Mouse (Mus musculus) Muller cell, postnatal 12 days (primary cell): ENCODE measurements around the gene Plpp2.

Experiments used
- DNase-seq: peaks from one replicate; pipeline ENCODE4 v3.0.0-alpha.2; 2015; ENCODE audit errors: inconsistent ontology term

Gene Plpp2

DNA sequence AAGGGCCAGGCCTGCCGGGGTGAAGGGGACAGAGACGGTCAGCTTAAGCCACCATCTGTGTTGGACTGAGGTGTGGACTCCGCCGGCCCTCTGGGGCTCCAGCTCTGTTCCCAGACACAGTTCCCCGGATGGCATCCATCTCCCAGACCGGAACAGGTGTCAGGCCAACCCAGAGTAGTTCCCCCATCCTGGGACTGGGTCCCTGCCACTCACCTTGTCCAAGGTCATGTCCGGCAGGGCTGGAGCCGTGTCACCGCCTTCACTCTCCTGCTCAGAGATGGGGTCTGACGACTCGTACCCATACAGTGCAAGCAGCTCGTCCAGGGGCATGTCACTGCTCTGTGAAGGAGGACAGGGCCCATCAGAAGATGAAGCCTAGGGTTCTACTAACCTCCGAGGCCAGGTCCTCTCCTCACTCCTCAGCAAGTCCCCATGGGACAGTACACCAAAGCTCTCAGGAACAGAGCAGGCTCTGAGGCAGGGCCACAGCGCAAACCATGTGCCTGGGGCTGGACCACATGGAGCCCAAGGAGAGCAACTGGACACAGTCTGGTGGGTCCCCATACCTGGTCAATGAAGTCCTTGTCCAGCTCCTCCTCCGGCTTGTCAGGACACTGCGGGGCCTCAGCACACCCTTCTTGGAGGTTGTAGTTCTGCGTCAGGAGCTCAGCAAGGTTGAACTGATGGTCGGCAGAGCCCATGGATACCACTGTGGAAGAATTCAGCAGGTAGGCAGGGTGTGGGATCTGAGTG is 15.6 kb upstream of the Plpp2 start:
- no peak for DNase-seq

DNA sequence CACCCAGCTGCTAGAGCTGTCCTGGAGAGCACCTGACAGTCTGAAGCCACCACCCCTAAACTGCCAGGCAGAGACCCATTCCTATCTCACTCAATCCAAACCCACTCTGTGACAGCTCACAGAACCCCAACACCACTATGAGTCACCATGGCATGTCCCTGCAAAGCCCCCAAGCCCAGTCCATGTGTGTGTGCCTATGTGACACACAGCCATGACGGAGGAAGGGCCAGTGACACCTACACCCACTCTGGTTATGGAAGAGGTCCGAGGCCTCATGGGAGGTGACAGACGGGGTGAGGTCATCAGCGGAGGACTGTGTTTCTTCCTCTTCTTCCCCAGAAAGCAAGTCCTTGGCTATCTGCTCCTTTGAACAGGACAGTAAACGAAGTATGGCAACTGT is 14.9 kb upstream of the Plpp2 start:
- no peak for DNase-seq

DNA sequence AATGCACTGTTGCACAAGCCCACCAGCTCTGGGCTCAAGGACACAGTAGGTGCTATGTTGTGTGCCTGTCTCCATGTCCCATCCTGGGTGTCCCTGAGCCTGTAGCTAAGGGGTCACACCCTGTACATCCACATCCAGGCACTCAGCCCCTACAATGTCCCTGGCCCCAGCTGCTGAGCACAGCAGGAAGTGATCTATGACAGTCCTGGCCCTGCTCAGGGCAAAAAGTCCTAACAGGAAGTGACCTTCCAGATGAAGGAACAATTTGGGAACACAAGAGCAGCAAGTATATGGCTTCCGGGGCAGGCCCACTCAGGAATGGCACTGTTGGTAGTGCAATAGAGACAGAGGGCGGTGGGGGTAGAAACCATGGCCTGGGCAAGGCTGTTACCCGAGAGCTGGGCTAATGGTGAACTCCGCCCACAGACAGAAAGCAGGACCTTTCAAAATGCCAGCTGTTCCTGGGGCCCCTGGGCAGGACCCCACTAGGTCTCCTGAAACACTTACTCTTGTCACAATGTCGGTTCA is 13.6 kb upstream of the Plpp2 start:
- DNase-seq, result no peak

DNA sequence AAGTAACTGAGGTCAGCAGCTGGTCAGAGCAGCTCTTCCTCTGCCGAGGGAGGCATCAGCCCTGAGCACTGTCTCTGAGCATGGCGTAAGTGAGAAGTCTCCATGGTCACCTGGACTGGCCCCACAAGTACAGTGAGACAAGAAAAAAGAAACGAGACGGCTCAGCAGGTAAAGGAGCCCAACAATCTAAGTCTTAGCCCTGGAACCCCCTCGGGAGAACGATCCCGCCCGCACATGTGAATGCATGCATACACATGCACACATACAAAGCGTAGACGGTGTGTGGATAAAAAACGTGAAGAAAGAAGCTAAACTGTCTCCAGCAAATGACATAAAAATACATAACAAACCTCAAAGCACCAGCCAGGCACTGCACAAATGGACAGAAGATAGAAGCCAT is 12.9 kb upstream of the Plpp2 start:
- DNase-seq, result no peak

DNA sequence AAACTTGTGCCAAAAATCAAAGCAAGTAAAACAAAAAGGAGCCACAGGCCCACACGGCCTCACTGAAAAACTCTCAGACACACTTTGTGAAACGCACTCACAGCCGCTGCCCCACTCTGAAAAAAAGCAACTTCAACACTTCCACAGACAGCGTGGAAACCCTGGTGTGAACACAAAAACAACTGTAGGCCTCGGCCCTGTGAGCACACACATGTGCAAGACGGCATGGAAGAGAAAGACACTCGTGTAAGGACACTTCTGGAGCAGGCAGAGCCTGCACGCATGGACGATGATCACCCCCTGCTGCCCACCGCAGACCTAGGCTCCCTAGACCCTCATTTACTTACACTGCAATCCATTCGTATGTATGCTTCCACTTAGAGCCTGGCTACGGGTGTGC is 12.3 kb upstream of the Plpp2 start:
- no peak for DNase-seq

DNA sequence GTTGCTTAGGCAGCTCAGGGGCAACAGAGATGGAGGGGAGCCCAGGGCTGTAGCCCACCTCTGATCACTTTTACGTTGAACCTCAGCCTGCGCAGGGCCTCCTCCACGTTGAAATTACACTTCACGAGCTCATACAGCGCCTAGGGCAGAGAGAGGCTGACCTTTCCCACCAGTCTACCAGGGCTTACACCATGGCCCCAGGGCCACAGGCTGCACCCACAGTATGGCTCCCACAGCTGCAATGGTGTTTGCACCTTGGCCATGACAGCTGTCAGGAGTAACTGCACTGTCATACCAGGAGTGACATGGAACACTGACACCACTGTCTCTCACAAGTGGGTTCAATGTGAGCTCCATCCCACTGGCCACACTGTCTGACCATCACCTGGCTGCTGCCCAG is 11.0 kb upstream of the Plpp2 start:
- no peak for DNase-seq

DNA sequence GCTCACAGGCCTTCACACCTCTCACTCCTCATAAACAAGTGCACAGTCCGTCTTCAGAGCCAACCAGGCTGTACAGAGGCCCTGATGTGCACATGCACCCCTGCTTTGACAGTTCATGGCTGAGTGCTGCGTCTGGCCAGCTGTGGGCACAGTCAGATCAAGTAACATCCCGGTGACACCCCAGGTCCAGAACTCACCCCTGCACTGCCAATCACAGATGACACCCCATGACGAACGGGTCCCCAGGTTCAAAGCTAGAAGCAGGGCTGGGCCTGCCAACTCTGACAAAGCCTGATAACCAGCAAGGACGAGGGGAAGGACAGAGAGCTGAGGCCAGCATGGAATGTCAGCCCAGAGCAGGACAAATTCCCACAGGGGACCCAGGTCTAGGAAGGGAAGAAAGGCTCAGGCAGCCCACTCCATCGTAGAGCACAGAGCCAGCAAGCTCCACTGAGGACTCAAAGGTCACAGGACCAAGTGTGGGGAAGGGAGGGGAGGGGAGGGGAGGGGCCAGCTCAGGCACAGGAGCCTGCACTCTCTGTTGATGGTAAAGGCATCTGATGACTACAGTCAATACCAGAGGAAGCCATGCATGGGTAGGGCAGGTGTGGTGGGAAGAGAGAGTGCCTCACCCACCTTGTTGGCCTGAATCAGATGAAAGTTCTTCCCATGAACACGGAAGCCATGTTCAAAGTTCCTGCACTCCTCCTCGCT is 10.4 kb upstream of the Plpp2 start:
- DNase-seq, result no peak

DNA sequence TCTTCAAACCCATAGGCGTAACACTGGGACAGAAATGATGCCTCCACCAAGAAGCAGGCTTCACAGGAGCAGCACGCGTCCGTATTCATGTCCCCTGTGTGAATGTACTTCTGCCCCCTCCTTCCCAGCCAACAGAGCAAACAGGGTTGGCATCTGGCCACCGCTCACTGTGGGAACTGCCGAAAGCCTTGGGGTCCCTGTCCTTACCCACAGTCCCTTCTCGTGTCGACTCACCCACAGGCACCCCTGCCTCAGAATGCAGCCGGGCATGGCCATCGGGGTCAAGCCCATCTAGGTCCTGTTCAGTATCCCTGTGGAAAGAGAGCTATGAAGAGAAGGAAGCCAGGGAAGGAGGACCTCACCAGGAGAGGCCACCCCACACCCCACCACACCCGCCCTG is 8.6 kb upstream of the Plpp2 start:
- no peak for DNase-seq

DNA sequence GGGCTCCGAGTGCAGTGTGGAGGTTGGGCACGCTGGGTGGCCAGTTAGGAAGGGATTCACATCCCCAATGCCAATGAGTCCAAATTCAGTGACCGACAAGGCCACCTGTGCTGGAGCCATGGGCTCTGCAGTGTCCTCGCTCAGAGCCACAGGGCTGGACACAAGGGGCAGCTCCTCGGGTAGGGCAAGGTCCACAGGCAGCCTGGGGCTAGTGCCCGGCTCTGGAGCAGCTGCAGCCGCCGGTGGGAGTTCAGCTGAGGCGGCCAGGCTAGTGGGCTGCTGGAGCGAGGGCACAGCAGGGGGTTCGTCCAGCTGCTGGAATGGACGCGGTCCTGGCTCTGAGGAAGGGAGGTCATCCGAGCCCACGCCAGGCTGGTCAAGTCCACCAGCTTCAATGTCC is 7.9 kb upstream of the Plpp2 start:
- DNase-seq, result no peak

DNA sequence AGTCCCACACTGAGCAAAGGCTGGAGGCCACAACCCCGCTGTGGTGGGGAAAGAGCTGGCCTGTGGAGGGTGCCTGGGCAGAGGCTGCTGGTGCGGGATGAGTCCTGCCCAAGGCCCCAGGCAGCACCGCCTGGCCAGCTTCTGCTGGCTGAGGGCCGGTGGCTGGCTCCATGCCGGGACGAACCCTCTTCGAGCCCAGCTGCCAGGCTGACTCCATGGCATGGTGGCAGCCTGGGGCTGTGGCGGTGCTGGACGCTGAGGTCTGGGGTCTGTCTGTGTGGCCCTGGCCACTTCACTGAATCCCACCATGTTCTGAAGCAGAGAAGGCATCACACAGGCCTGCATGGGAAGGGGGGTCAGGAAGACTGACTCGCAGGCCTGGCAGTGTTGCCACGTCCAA is 7.2 kb upstream of the Plpp2 start:
- no peak for DNase-seq

DNA sequence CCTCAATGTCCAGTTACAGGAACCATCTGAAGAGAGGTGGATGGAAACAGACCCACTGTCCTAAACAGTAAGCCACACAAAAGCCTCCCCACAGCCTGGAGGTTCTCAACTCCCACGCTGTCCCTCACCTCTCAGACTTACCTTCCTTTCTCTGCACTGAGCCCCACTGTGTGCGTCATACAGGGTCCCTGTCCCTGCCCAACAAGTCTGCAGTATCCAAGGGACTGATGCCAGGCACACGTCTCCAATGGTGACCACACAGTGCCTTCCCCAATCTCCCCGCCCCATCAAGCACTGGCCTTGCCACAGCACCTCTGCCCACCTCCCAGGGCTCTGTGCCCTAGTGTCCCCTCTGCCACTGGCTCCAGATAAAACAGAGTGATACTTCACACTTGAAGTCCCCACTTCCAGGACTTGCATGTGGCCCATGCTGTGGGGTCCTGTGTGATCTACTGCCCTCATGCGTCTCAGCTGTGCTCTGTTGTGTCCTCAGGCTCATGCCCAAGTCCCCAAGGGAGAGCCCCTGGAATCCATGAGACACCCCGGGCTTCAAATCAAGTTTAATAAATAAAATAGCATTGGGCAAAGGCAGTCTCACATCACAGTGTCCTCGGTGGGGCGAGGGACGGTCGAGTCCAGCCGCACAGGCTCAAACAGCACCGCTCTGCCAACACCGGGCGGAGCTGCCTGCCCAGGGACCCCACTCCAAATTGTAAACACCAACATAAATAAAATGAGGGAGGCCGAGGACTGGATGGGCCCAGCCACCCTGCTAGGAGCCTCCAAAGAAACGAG is 6.3 kb upstream of the Plpp2 start:
- DNase-seq, result no peak

DNA sequence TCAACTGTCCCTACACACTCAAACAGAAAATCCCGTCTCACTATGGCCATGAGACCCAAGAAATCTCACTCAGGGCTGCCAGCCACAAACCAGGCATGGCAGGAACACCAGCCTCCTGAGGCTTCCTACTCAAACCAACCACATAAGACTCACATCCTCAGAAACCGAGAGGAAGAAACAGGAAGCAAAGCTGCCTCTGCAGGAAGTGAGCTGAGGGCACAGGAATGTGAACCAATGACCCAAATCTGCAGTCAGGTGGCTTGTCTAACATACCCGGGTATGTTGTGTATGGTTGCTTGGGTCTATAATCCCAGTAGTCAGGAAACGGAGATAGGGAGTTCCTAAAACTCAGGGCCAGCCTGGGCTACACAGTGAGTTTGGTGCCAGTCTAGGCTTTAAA is 5.3 kb upstream of the Plpp2 start:
- DNase-seq, result no peak

DNA sequence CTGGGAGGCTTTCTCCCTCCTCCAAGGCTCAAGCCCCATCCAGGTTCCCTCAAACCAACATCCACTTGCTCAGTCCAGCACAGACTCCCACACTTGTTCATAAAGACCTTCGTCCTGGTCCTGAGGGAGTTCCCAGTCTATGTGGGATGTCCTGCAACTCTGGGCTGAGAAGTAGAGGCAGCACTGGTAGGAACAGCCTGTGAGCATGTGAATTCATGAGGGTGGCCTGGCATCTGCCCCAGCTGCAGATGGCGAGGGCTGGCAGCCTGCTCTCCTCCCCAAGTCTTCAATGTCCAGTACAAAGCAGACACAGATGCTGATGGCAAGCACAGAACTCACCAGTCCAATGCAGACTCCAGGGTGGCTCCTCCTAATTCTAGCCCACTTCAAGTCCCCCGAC is 4.7 kb upstream of the Plpp2 start:
- no peak for DNase-seq

DNA sequence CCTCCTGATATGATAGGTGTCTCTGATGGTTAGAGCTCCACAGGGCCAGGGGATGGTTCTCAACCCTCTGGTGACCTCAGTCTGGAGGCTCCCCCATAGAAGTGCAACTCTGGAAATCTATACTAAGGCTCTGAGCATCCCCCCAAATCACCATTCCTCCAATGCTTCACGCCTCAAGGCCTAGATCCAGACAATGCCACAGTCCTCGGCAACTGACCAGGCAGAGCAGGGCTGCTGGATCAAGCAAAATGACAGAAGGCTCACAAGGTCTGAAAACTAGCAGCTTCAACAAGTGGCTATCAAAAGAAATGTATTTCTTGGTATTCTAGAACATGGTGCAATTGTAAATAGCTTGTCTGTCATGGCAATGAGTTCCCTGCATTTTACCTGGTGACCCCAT is 4.2 kb upstream of the Plpp2 start:
- DNase-seq, result no peak

DNA sequence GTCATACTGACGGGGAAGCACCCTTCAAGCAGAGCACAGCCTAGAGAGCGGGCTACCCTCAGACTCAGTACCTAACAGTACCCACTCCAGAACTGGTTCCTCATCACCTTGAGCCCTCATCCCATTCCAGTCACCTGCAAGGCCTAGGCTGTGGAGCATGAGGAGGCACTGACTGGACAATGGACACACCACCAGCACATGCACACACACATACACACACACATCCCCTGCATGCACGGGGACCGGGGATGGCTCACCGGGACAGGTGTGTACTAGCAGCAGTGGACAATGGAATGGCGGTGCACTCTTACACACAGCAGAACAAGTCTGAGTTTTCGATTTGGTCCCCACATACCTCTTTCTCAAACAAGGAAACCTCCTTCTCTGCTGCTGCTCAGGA is 3.7 kb upstream of the Plpp2 start:
- DNase-seq, result no peak

DNA sequence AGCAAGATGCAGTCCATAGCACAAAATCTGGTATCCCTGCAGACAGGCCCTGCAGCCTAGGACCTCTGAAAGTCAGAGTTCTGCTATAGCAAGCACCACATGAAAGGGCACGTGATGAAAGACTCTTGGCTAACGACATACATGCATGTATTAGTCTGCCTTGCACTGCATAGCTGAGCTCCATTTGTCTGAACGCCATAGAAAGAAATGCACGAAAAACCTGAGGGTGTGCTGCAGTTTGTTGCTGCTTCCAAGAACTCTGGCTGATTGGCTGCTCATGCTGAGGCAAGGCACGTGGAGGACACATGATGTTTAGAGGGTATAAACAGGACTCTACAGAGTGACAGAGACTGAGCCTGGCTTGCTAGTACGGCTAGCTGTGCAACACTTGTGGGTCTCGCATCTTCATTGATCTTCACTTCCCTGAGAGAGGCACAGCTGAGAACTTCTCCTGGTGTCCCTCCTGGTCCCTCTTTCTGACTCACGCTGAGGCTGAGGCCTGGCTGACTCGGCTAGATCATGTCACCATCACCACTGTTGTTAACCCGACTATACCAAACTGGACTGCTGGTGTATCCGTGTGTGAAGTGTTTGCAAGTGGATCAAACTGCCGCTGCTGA is 3.0 kb upstream of the Plpp2 start:
- DNase-seq, result no peak

DNA sequence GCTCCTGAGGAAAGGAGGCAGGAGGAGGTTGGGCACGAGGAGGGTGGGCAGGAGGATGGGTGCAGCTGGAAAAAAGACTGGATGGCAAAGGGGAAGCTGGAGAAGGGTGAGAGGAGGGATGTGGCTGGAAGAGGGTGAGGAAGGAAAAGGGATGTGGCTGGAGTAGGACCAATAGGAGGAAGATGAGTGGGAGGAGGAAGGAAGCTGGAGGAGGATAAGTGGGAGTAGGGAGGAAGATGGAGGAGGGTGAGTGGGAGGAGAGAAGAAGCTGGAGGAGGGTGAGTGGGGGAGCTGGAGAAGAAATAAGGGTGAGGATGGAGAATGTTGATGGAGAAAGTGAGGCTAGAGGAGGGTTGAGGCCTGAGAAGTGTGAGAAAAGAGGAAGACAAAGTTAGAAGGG is 1.8 kb upstream of the Plpp2 start:
- no peak for DNase-seq

DNA sequence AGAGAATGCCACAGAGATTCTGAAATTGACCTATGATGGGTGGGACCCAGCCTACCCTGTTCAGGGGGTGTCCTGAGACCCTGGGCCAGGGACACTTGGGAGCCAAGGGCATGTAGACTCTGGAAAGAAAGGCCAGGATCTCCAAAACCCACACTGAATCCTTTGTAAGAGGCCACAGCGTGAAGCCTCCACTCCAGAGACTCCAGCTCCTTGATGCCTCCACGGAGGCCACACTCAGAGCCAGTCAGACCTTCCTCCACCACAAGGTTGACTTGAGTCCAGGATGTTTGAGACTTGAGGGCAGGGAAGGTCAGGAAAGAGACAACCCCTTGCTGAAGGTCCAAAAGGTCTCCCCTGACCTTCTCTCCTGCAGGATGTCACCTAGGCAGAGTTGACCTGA is 830 bp upstream of the Plpp2 start:
- DNase-seq, result no peak

DNA sequence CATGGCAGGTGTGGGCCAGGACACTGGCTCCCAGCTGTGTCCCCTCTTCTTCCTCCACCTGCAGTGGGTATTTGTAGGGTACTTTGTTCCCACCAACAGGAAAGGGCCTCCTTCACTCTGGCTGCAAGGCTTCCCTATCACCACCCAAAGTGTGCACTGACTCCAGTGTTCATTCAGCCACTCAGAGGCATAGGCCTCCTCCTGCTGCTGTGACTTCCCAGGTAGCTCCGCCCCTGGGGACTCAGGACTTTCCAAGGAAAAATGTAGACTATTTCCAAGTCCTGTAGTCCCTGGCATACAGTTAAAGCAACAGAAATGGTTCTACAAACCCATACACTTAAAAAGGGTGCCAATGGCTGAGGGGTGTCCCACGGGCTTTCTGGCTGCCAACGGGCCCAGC is 918 bp downstream of the Plpp2 start:
- DNase-seq, result no peak

DNA sequence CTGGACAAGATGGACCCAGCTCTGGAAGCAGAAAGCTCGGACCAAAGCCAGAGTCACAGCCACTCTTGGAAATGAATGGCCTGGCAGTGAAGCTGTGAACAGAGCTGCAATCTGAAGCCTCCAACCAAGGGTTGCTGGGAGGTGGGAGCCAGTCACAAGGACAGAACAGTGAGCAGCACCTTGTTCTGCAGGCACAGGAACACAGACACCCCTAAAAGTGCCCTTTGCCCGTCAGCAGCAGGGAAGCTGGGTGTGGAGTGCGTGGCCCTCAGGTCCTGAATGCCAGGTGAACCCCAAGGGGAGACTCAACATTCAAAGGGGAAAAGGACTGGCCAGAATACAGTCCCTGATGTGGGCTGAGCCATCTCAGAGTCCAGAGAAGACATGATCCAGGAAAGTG is 2.0 kb downstream of the Plpp2 start:
- DNase-seq, result no peak

DNA sequence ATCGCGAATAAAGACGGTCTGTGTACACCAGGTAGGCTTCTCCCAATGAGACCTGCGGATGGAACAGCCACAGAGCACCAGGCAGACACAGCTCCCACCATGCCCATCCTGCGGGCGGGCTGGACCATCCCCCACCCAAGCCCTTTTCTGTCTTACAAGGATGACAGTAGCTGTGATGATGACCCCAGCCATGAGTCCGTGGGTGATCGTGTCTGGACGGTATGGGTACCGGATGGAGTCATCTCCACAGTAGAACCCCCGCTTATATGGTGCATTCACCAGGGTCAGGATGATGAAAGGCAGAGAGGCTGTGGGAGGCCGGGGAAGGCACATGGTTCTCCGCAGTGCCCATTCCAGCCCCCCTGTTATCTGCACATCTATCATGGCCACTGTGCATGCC is 2.9 kb downstream of the Plpp2 start:
- DNase-seq, result no peak

DNA sequence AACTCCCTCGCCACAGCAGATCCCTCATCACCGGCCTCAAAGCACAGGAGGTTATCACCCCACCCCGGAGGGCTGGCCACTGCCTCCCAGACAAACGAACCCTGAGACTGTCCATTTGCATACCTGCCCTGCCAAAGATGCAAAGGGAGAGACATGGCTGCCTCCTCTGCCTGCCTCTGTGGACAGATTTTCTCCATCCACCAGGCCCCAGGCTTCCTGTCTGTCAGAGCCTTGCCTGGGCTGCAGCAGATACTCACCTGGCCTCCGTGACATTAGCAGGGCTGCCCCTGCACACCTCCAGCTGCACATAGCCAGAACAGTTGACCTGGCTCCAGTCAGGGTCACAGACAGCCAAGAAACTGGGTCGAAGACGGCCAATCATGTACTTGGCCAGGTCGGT is 3.4 kb downstream of the Plpp2 start:
- DNase-seq, result no peak
